Mouse (Mus musculus) adrenal gland, adult 2 months (tissue): ENCODE measurements around the gene Luc7l3. TPM values are rescaled to one million over a fixed set of nuclear protein-coding genes. Genes with fewer than 3 reads are reported as not detected.
A peak's percentile ranks its signal among the peaks of the same experiment; 100 is the strongest.

Experiments
- DNase-seq: peaks from one replicate; pipeline ENCODE4 v3.0.0; 2021
- long read RNA-seq: library from polyadenylated mRNA; stranded (forward); transcript quantifications from one replicate; pipeline ENCODE4 v2.0.0, GENCODE M21; 2021
- polyA plus RNA-seq: library from polyadenylated mRNA; depleted of rRNA; stranded (reverse); fragments of >200 nt; gene quantifications from 2 replicates; pipeline ENCODE4 v1.2.3, GENCODE M21; 2012; rRNA removed
- total RNA-seq, 2 experiments: library from RNA; stranded (reverse); gene quantifications; 2 replicates each; pipeline ENCODE4 v1.2.3; 2021

Gene Luc7l3
- total RNA-seq (10 to 100 TPM; 59.5 to 63.7 TPM), polyA plus RNA-seq (2.3 and 2.6 TPM in 2 replicates)
- long read RNA-seq, full-length matches to known transcripts = 17 of 19 reads
- long read RNA-seq, partial matches to known transcripts = 1 of 19 reads
- long read RNA-seq, other reads (novel, unspliced or antisense) = 1 of 19 reads

DNA sequence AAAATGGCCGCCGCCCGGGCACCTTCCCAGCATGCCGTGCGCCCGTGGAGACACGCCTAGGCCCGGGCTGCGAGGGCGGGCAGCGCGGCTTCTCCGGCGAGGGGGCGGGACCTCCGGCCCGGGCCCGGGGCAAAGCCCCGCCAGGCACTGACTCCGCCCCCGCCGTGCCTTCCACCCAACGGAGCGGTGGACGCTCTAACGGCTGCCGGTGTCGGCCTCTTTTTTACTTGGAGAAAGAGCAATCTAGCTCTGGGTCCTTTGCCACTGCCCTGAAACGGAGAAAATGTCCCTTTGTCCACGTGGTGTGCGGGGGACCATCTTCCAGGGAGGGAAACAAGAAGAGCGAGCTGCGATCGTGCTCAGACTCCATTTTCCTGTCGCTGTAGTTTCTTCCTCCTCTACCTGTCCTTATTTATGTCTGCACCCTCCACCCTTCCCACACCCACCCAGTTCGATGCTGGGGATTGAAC is at the start of gene Luc7l3:
Gene Luc7l3 (minus strand): TSS at position 58 of the 470 bp plus-strand sequence.
- DNase-seq = peak; percentile 97

- DNase-seq = peak; percentile 30
These were observed 49.0 kb upstream of the Luc7l3 start for GRCm38 (mm10) chr11:94370809-94371208.

- no peak for DNase-seq
These were observed 48.2 kb upstream of the Luc7l3 start for GRCm38 (mm10) chr11:94369981-94370380.

DNA sequence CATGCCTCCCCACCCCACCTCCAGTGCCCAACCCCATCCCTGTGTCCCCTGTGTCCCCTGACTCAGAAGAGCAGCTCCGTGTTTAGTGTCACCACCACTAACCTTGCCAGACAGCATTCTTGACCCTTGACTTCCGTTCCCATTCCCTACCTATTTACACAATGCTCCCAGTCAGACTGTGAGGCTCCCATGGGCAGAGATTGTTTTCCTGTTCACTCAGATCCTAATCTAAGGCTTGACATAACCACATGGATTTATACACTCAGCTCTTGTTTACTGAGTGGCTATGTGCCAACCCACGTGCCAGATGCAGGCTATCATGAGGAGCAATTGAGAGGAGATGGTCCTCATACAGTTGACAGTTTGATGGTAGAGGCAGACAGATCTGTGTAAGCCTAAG is 43.6 kb upstream of the Luc7l3 start:
- DNase-seq = no peak

DNA sequence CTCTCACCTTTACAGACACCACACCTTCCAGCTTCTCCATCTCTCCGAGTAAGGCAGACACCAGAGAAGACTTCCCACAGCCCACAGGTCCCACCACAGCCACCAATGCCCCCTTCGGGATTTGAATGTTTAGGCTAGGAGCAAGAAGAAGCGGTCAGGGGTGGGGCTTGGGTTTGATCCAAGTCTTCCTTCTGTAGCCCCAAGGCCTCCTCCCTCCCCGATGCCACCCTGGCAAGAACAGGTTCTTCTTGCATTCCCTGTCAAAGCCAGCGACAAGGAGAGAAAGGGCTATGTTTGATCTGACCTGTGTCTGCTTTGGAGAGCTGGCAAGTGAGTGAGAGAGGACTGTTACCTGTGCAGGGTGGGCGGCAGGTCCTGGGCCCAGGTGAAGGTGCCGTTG is 41.9 kb upstream of the Luc7l3 start:
- DNase-seq = no peak

- DNase-seq = no peak
These were observed 40.3 kb upstream of the Luc7l3 start for GRCm38 (mm10) chr11:94362101-94362500.

- no peak for DNase-seq
These were observed 39.5 kb upstream of the Luc7l3 start for GRCm38 (mm10) chr11:94361166-94361870.

DNA sequence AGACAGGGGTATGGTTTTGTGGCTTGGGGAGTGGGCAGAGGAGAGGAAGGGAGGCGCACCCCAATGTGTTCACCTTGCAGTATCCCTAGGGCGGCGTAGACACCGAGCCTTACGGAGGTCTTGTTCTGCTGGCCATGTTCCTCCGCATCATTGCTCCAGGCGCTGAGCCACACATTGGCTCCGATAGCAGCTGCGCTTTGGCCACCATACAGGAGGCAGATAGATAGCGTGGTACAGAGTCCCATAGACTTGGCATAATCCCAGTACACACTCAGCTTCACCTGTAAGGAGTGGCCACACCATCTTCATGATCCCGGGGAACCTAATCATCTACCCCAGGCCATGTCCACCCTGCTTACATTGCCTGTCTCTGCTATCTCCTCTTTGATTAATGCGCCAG is 37.4 kb upstream of the Luc7l3 start:
- no peak for DNase-seq

GRCm38 (mm10) chr11:94355521-94356217 is 33.9 kb upstream of the Luc7l3 start:
- DNase-seq = no peak

DNA sequence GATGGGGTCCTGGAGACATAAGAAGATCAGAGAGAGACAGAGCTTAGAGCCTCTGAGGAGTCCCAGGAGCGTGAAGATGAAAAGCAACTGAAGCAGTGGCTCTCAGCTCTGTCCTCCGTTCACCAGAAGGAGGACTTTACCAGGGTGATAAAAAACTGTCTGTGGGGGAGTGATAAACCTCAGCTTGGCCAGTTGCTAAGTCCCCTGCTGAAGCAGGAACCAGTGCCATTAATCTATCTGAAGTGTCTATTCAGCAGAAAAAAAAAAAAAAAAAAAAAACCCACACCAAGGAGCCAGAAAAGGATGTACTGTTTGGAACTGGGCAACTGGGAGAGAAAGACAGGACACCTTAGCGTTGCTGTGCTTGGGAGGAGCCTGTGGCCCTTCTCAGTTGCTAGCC is 29.3 kb upstream of the Luc7l3 start:
- no peak for DNase-seq

DNA sequence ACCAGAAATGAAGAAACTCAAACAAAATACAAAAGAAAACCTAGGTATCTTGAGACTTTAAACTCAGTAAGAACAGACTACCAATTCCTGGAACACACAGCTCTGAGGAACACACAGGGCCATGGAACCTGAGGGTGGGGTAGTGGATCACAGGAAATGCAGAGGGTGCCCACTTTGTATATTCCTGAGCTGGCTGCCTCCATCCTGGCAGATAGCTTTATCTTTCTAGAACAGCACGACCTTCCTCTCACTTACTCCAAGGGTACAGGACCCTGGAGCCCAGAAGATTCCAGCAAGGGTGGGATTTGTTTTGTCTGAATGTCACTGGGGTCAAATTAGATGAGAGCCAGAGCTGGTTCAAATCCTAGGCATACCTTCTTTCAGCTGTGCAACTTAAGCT is 28.5 kb upstream of the Luc7l3 start:
- DNase-seq = no peak

DNA sequence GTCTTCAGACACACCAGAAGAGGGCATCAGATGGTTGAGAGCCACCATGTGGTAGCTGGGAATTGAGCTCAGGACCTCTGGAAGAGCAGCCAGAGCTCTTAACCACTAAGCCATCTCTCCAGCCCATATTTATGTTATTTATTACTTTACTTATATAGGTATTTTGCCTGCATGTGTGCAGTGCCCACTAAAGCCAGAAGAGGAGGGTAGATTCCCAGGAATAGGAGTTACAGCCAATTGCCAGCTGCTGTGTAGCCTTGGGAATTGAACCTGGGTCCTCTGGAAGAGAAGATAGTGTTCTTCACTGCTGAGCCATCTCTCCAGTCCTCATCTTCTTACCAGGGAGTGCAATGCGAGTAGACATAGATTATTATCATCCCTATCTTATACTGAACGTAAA is 28.1 kb upstream of the Luc7l3 start:
- no peak for DNase-seq

DNA sequence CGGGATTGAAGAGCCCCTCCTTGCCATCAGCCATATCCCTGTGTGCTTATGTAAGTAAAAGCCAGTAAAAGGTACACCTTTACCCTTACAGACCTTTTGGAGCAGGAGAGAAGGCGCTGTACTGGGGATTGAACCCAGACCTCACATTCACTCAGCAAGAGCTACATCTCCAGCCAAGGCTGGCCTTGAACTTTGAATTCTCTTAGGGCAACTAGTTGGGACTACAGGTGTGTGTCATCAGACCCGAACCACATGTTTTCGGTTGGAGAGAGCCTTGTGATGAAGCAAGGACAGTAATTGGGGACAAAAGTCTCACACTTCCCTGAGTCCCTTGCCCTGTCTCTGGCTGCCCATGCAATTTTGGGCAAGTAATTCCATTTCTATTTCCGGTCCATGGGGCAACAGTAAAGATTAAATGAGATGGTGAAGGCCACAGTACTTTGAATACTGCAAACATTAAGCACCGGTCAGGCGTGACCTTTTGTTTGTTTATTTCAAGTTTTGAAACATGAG is 25.3 kb upstream of the Luc7l3 start:
- peak; percentile 55 for DNase-seq

DNA sequence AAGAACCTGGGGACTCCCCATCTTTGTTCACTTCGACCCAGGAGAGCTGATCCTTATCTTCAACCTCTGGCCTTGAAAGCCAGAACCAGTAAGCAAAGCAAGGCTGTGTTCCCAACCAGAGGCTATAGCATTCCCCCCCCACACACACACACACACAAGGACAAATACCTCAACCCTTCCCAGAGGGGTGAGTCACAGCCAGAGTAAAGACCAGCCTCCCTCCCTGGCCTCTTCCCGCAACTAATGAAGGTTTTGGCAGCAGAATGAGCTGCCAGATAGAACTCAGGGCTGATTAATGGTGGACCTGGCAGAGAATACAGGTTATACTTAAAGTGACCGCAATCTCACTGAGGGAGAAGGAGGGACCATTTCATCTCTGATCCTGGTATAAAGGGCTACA is 24.8 kb upstream of the Luc7l3 start:
- DNase-seq = peak; percentile 87

DNA sequence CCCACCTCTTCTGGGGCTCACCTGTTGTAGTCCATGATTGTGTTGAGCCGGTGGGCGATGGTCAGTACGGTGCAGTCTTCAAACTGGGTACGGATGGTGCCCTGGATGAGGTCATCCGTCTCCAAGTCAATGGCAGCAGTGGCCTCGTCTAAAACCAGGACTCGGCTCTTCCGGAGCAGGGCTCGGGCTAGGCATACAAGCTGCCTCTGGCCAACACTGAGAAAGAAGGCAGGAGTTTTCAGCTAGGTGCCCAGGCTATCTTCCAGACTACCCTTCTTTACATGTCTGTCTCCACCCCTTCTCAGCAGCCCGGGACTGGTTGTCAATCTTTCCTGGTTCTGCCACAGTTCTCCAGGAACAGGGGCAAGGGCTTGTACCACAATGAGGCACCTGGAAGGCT is 24.1 kb upstream of the Luc7l3 start:
- DNase-seq = no peak

DNA sequence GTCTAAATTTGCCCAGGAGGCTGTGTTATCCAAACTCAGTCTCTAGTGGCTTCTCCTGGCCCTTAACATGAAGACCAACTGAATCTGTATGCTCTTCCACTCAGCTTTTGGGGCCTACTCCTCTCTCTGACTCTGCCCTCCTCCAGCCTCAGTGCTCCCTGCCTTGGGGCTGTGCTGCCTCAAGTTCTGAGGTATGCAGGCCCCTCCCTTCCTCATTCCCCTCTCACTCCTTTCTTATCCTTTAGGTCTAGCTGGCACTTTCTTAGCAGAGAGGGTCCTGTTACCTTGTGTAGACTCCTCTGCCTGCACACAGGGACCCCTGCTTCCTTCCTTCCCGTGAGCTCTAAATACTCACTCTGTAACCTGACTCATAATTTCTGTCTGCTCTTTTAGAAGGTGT is 22.7 kb upstream of the Luc7l3 start:
- DNase-seq = no peak

DNA sequence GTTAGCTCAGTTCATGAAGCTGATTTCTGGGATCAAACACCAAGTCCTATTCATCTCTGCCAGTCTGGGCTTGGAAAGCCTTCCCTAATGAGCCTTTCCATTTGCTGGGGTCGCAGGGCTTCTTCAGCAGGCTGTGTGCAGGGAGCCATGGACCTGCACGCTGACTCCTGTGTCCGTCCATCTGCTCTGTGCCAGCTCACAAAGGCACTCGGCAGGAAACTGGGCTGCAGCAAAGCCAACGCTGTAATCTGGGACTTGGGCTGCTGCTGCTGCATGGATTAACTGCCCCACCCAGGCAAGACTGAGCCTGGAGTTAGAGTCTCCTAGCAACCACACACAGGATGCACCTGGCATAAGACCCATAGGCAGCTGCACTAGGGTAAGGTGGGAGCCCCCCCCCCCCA is 22.2 kb upstream of the Luc7l3 start:
- no peak for DNase-seq

GRCm38 (mm10) chr11:94342114-94342905 is 20.5 kb upstream of the Luc7l3 start:
- DNase-seq = no peak

DNA sequence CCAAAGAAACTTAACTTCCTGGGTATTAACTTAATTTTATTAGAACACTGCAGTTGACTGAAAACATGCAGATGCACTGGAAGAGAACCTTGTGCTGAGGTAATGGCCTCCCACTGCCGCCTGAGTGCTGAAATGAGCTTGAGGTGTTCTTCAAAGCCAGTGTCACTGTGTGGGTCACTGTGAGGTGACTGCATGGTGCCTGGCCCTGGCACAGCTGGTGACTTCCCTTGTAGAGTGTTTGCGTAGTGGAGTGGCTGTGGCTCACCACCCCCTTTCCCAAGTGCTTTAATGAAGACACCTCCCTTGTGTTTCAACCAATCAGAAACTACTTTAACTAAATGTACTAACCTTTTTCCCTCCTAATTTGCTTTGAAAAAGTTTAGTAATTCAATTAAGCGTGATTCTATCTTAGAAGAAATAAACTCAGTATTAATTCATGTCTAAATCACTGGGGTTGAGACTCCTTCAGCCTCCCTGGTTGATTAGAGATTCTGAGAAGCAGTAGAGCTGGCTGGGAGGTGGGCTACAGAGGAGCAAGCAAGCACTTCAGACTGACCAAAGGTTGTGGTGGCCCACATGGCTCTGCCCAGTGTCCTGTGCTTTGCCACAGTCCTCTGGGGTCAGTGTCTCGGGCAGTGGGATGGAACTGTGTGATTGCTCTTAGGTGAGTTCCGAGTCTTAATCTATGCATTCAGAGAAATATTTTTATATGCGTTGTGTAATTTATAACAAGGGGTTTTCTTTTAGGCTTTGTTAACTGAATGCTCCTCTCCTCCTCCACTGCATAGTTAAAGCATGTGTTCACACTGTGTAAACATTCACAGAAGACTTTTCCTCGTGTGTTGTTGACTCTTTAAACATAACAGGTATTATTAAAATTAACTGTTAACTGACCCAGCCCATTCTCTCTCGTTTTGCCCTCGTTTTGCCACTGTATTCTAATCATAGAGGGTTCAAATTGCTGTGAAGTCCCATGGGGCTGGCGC is 19.5 kb upstream of the Luc7l3 start:
- DNase-seq = no peak

DNA sequence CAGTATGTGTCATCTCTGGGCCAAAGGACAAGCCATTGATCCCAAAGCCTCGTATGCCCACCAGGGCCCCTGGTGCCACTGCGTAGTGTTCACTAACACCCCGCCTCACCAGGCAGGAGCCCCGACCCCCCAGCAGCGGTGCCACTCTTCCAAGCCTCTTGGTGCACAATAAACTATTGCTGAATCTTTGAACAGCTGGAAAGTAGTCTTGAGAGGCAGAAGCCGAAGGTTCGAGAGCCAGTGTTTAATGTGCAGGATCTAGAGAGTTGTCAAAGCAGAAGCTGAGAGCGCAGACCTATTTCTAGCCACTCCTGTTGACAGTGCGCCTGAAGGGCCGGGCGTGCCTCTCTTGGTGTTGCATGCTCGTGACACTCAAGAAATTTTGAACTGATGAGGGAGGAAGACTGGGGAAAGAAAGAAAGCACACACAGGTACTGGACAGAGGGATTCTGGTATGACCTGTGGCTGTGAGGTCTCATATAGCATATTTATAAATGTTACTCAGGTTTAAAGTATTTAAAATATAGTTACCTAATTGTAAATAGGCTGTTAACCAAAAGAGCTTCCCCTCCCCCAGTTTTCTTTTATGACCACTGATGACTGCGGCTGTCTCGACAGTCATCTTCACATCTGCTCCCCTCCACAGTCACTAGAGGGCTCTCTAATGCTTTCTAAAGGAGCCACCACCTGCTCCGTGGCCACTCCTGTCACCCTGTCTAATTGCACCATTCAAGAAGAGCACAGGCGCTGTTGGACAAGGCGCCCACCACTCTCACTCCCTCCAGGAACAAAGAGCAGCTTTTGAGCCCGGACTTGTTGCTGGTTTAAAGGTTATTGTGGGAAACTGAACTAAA is 18.2 kb upstream of the Luc7l3 start:
- peak; percentile 70 for DNase-seq
